Mouse (Mus musculus): ENCODE data around the gene Ceacam2. TPM values are rescaled to one million over a fixed set of nuclear protein-coding genes. Genes with fewer than 3 reads are reported as not detected.
"Not testable (repeated sequence)": the region's sequence is repeated elsewhere in the genome, so short reads cannot be mapped to it uniquely, and the experiment has no call there.

Ceacam2 gene
- polyA plus RNA-seq, 1 experiment from 2014 or later, result not detected

DNA sequence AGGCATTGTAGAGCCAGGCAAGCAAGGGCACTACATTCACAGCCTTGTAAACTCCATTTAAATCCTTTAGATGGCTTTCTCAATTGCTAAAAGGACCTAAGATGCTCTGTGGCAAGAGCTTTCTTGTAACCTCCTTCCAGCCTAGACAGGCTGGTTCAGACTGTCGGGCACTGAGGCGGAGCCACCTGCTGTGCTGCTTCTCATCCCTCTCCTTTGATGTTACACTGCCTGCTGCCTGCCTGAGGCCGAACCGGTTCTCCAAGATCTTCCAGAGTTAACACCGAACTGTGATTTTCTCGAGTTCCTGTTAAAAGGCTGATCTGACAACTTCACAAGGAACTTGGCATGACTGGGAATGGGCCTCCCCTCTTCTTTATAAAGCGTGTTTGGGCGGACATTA is 36.2 kb upstream of the Ceacam2 start:
- TF ChIP-seq CTCF (IDR thresholded peaks at IDR 0.05; ENCODE audit: low read depth), result no peak
- TF ChIP-seq EP300 (optimal IDR thresholded peaks at IDR 0.05), result no peak
- Histone ChIP-seq H3K27ac (replicated peaks) (peak overlapping the region; percentile 79), H3K9me3 (ENCODE audit: control insufficient read depth, low read length) (no peaks in the 10 kb centered on the region), H3K4me2 (replicated peaks; ENCODE audit: low read depth) (no peak overlapping the region), H3K36me3 (ENCODE audit: control insufficient read depth, insufficient read depth, low read length) (no peaks in the 10 kb centered on the region), H3K4me3 (ENCODE audit: low read depth, low read length) (no peak overlapping the region), H3K4me1 (replicated peaks; ENCODE audit: control insufficient read depth, insufficient read depth) (no peaks in the 10 kb centered on the region; the same call in 1 of the 2 replicates), H3K27me3 (ENCODE audit: control insufficient read depth, insufficient read depth, low read length) (no peaks in the 10 kb centered on the region), H3K9ac (ENCODE audit: low read length) (no peak overlapping the region)
- 13% methylated on average over 8 of the region's 8 CpGs for WGBS
- DNase-seq (ENCODE audit: low spot score) (peak; percentile 54), ATAC-seq (ENCODE audit: low FRiP score, low TSS enrichment) (peak; percentile 71)

DNA sequence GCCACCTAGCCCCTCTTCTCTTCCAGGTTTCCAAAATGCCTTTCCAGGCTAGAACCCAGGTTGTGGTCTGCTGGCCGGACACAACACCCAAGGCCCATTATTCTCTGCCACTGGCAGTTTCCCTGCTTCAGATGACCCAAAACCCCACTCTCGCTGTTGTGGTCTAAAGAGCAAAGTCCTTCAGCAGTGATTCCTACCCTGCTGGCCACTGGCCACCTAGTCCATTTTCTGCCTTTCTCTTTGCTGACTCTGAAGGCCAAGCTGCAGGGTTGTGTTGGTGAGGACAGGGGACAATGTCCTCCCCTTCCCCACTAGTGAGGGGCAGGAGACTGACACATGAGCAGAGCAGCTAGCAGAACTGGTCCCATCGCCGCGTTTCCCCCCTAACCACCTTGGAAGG is 35.4 kb upstream of the Ceacam2 start:
- no peaks in the 10 kb centered on the region; the same call in 1 of the 2 replicates for H3K4me1 ChIP-seq (replicated peaks; ENCODE audit: control insufficient read depth, insufficient read depth)
- no peaks in the 10 kb centered on the region for H3K27me3 ChIP-seq (ENCODE audit: control insufficient read depth, insufficient read depth, low read length)
- DNase-seq (ENCODE audit: low spot score), result no peak
- no peaks in the 10 kb centered on the region for H3K9me3 ChIP-seq (ENCODE audit: control insufficient read depth, low read length)
- peak overlapping the region; percentile 78 for H3K27ac ChIP-seq (replicated peaks)
- no peak overlapping the region for H3K4me2 ChIP-seq (replicated peaks; ENCODE audit: low read depth)
- no peaks in the 10 kb centered on the region for H3K36me3 ChIP-seq (ENCODE audit: control insufficient read depth, insufficient read depth, low read length)
- H3K4me3 ChIP-seq (ENCODE audit: low read depth, low read length), result no peak overlapping the region
- H3K9ac ChIP-seq (ENCODE audit: low read length), result no peak overlapping the region; the same call in 1 of the 2 replicates
- TF ChIP-seq CTCF (IDR thresholded peaks at IDR 0.05; ENCODE audit: low read depth) (no peak), EP300 (optimal IDR thresholded peaks at IDR 0.05) (no peak)
- WGBS, result 61% methylated on average over 5 of the region's 5 CpGs
- no peak for ATAC-seq (ENCODE audit: low FRiP score, low TSS enrichment)

DNA sequence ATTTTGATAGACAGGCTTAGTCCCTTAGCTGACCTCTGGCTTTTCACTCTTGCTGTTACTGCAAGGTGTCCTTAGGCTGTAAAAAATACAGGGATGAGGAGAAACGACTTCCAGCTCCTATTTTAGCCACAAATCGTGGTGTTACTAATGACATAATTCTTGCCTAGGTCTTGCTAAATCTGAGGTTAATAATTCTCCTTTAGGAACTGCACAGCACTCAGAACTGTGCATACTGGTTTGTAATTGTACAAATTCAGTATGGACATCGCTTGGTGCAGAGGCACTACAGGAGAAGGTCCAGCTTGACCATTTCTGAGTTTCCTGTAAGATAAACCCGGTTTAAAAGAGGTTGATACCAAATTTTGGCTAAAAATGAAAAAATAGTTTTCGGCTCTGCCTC is 34.1 kb upstream of the Ceacam2 start:
- H3K36me3 ChIP-seq (ENCODE audit: control insufficient read depth, insufficient read depth, low read length); H3K9ac ChIP-seq (ENCODE audit: low read length); H3K4me1 ChIP-seq (replicated peaks; ENCODE audit: control insufficient read depth, insufficient read depth); H3K27me3 ChIP-seq (ENCODE audit: control insufficient read depth, insufficient read depth, low read length); H3K27ac ChIP-seq (replicated peaks); ATAC-seq (ENCODE audit: low FRiP score, low TSS enrichment); H3K4me2 ChIP-seq (replicated peaks; ENCODE audit: low read depth); H3K4me3 ChIP-seq (ENCODE audit: low read depth, low read length); H3K9me3 ChIP-seq (ENCODE audit: control insufficient read depth, low read length); DNase-seq (ENCODE audit: low spot score): not testable (repeated sequence)
- 64% methylated on average over 5 of the region's 5 CpGs for WGBS

DNA sequence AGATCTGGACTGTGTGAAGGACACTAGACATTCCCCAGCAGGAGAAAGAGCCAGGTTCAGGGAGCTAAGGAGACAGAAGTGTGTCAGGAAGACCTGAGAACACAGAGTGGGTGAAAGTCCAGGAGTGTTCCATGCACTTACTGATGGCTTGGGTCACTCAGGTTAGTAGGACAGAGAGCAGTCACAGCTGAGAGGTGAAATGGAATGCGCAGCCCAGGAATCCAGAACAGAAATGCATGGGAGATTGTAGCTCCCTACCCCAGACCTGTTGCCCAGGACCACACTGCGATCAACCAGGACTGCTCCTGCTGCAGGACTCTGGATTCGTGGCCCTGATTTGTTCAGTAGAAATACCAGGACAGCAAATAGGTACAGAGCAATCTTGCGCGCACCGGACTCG is 29.1 kb upstream of the Ceacam2 start:
- WGBS, result 98% methylated on average over 7 of the region's 7 CpGs
- Histone ChIP-seq H3K4me2 (replicated peaks; ENCODE audit: low read depth) (no peak overlapping the region), H3K9ac (ENCODE audit: low read length) (no peak overlapping the region), H3K9me3 (ENCODE audit: control insufficient read depth, low read length) (no peaks in the 10 kb centered on the region), H3K27ac (replicated peaks) (no peak overlapping the region), H3K36me3 (ENCODE audit: control insufficient read depth, insufficient read depth, low read length) (no peaks in the 10 kb centered on the region), H3K27me3 (ENCODE audit: control insufficient read depth, insufficient read depth, low read length) (no peaks in the 10 kb centered on the region), H3K4me3 (ENCODE audit: low read depth, low read length) (no peak overlapping the region), H3K4me1 (replicated peaks; ENCODE audit: control insufficient read depth, insufficient read depth) (no peaks in the 10 kb centered on the region)
- DNase-seq (ENCODE audit: low spot score) (no peak), ATAC-seq (ENCODE audit: low FRiP score, low TSS enrichment) (no peak)
- TF ChIP-seq EP300 (optimal IDR thresholded peaks at IDR 0.05) (no peak), CTCF (IDR thresholded peaks at IDR 0.05; ENCODE audit: low read depth) (no peak)

DNA sequence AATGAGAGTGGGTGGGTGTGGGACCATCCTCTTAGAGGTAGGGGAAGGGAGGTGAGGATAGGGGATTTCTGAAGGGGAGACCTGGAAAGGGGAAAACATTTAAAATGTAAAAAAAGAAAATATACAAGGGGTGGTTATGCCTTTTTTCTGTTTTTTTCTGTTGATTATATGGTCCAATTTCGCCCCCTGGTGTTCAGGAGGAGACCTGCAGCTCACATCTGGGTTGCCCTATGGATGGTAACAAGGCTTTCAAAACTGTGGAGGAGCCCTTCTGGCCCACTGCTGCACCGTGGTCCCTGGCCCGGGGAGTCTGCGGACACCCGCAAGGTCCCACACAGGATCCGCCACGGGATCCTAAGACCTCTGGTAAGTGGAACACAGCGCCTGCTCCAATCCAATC is 1.8 kb upstream of the Ceacam2 start:
- WGBS, result 73% methylated on average over 8 of the region's 8 CpGs
- H3K4me1 ChIP-seq (replicated peaks; ENCODE audit: control insufficient read depth, insufficient read depth); H3K4me3 ChIP-seq (ENCODE audit: low read depth, low read length); H3K27me3 ChIP-seq (ENCODE audit: control insufficient read depth, insufficient read depth, low read length); H3K9me3 ChIP-seq (ENCODE audit: control insufficient read depth, low read length); H3K4me2 ChIP-seq (replicated peaks; ENCODE audit: low read depth); H3K36me3 ChIP-seq (ENCODE audit: control insufficient read depth, insufficient read depth, low read length); H3K9ac ChIP-seq (ENCODE audit: low read length); H3K27ac ChIP-seq (replicated peaks); ATAC-seq (ENCODE audit: low FRiP score, low TSS enrichment); DNase-seq (ENCODE audit: low spot score): not testable (repeated sequence)
- peak; percentile 65 for TF ChIP-seq CTCF (IDR thresholded peaks at IDR 0.05; ENCODE audit: low read depth)

DNA sequence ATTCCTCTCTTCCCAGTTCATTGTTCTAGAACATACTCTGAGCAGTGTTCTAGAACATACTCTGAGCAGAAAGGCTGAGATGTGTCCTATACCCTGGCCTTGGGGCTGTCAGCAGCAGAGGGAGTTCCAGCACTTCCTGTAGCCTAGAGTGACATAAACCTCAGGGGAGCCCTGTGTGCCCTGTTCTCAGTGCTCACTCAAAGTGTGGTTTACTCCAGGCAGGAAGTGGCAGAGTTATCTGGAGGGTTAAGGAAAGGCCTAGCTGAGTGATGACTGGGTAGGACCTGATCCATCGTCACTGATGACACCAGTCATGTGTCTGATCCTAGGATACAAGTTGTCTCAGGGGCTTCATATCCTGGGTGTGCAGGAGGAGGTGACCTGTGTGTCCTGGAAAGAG is 297 bp upstream of the Ceacam2 start:
- not testable (repeated sequence) for H3K27ac ChIP-seq (replicated peaks); ATAC-seq (ENCODE audit: low FRiP score, low TSS enrichment); DNase-seq (ENCODE audit: low spot score); H3K9ac ChIP-seq (ENCODE audit: low read length); H3K9me3 ChIP-seq (ENCODE audit: control insufficient read depth, low read length); H3K4me2 ChIP-seq (replicated peaks; ENCODE audit: low read depth); H3K4me3 ChIP-seq (ENCODE audit: low read depth, low read length); H3K27me3 ChIP-seq (ENCODE audit: control insufficient read depth, insufficient read depth, low read length); H3K36me3 ChIP-seq (ENCODE audit: control insufficient read depth, insufficient read depth, low read length); H3K4me1 ChIP-seq (replicated peaks; ENCODE audit: control insufficient read depth, insufficient read depth)
- no CpG with 5 or more reads among the region's 1 CpGs for WGBS
